Mouse (Mus musculus): ENCODE measurements at regions not wholly inside any gene's neighbourhood (a gene's known extent, or its start where the extent isn't known, plus 50 kb on each side); places are given as distances from the start of the nearest gene placed in this dataset.

GRCm38 (mm10) chr15:87842097-87842496, 298.0 kb downstream of the Fam19a5 start:
- TF ChIP-seq CTCF (IDR thresholded peaks at IDR 0.05) (no peak), EP300 (IDR thresholded peaks at IDR 0.05) (no peak)

All from lung, postnatal 0 days (tissue).